Mouse (Mus musculus) midbrain, embryonic 10.5 days (tissue): ENCODE data around the gene Cuedc1. TPM values are rescaled to one million over a fixed set of nuclear protein-coding genes. Genes with fewer than 3 reads are reported as not detected.
A peak's percentile ranks its signal among the peaks of the same experiment; 100 is the strongest.

Source experiments
- DNase-seq: peaks from one replicate; pipeline ENCODE4 v3.0.0-alpha.2; 2017; ENCODE audit warnings: low spot score
- H3K27ac ChIP-seq: fragments of 300-500 bp; sonication (generic); replicated peaks from 2 replicates; pipeline ENCODE4 v1.5.1; 2016; ENCODE audit warnings: mild to moderate bottlenecking
- H3K27me3 ChIP-seq: fragments of 300-500 bp; sonication (generic); 2 replicates; pipeline ENCODE4 v1.6.1; 2016; ENCODE audit warnings: low read depth, mild to moderate bottlenecking; ENCODE audit not compliant: poor library complexity, severe bottlenecking
- H3K36me3 ChIP-seq: fragments of 300-500 bp; sonication (generic); 2 replicates; pipeline ENCODE4 v1.6.1; 2016; ENCODE audit warnings: mild to moderate bottlenecking, moderate library complexity
- H3K4me1 ChIP-seq: fragments of 300-500 bp; sonication (generic); 2 replicates; pipeline ENCODE4 v1.6.1; 2016
- H3K4me3 ChIP-seq: fragments of 300-500 bp; sonication (generic); 2 replicates; pipeline ENCODE4 v1.5.1; 2016; ENCODE audit warnings: mild to moderate bottlenecking, moderate library complexity
- H3K9me3 ChIP-seq: fragments of 300-500 bp; sonication (generic); replicated peaks from 2 replicates; pipeline ENCODE4 v1.6.1; 2016; ENCODE audit warnings: mild to moderate bottlenecking
- WGBS: fragments of 180-500 bp; shearing (Covaris S2); methylation state at CpG from one replicate; pipeline ENCODE4 v1.1.7; 2016; 5-methylcytosine and 5-hydroxymethylcytosine counted together
- polyA plus RNA-seq: library from polyadenylated mRNA; unstranded; fragments of >200 nt; fragmentation: Nextera tagmentation; extraction: Ambion mirVana; gene quantifications from 2 replicates; pipeline ENCODE4 v1.2.1, GENCODE M21; 2016

Cuedc1 gene
- polyA plus RNA-seq, 1 experiment from 2014 or later = 27.2 TPM

GRCm38 (mm10) chr11:88147388-88147787 is 49.5 kb downstream of the Cuedc1 start:
- H3K36me3 ChIP-seq = peaks cover 9% of the 10 kb centered on the region
- WGBS = 93% methylated on average over 5 of the region's 5 CpGs
- no peak for DNase-seq
- peaks cover 93% of the 10 kb centered on the region for H3K4me1 ChIP-seq
- H3K27ac ChIP-seq = 0 out of 2 replicates have a peak overlapping the region, but pooled peaks have one; percentile 74
- H3K9me3 ChIP-seq = no peaks in the 10 kb centered on the region
- H3K27me3 ChIP-seq = no peaks in the 10 kb centered on the region
- no peak overlapping the region for H3K4me3 ChIP-seq

- H3K36me3 ChIP-seq = peaks cover 6% of the 10 kb centered on the region
- peak overlapping the region; percentile 81 for H3K27ac ChIP-seq
- no peaks in the 10 kb centered on the region for H3K27me3 ChIP-seq
- H3K4me3 ChIP-seq = peak overlapping the region; percentile 0; the same call in 1 of the 2 replicates
- peaks cover 93% of the 10 kb centered on the region for H3K4me1 ChIP-seq
- no peaks in the 10 kb centered on the region for H3K9me3 ChIP-seq
- WGBS = 59% methylated on average over 7 of the region's 7 CpGs
- no peak for DNase-seq
Measured at GRCm38 (mm10) chr11:88148015-88148637, 50.3 kb downstream of the Cuedc1 start.

- DNase-seq = no peak
- H3K4me3 ChIP-seq = peak overlapping the region; percentile 0; the same call in 1 of the 2 replicates
Measured at GRCm38 (mm10) chr11:88148638-88149279, 50.9 kb downstream of the Cuedc1 start.

GRCm38 (mm10) chr11:88151379-88152155 is 53.7 kb downstream of the Cuedc1 start:
- Histone ChIP-seq H3K36me3 (peaks cover 2% of the 10 kb centered on the region; the same call in 1 of the 2 replicates), H3K27ac (peak overlapping the region; percentile 80), H3K27me3 (no peaks in the 10 kb centered on the region), H3K9me3 (no peaks in the 10 kb centered on the region), H3K4me1 (peaks cover 94% of the 10 kb centered on the region), H3K4me3 (no peak overlapping the region)
- 41% methylated on average over 7 of the region's 7 CpGs for whole genome bisulfite sequencing
- DNase-seq = no peak

More at GRCm38 (mm10) chr11:88148638-88149279, 50.9 kb downstream of the Cuedc1 start:
- 12% methylated on average over 11 of the region's 11 CpGs for WGBS
- Histone ChIP-seq H3K36me3 (peaks cover 2% of the 10 kb centered on the region; the same call in 1 of the 2 replicates), H3K9me3 (no peaks in the 10 kb centered on the region), H3K27ac (peak overlapping the region; percentile 81), H3K27me3 (no peaks in the 10 kb centered on the region), H3K4me1 (peaks cover 93% of the 10 kb centered on the region)

DNA sequence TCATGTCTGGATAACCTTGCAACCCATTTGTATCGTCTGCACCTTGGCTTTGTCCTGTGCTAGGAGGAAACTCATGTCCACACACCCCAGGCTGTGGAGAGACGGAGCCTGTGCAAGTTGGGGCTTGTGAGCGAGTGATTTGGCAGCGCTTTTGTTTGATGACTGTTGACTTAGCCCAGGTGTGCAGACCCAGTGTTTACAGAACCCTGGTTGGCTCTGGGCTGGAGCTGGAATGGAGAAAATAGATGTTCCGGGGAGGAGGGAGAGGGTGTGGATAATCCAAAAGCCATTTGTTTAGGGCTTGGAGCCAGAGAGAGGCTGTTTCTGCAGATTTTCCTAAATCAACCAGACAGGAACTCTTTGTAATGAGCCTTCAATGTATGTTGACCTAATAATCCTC is 56.0 kb downstream of the Cuedc1 start:
- H3K27ac ChIP-seq = peak overlapping the region; percentile 80
- DNase-seq = no peak
- WGBS = 83% methylated on average over 5 of the region's 5 CpGs
- peaks cover 86% of the 10 kb centered on the region for H3K4me1 ChIP-seq
- peaks cover 10% of the 10 kb centered on the region; the same call in 1 of the 2 replicates for H3K36me3 ChIP-seq
- no peak overlapping the region for H3K4me3 ChIP-seq
- peaks cover 4% of the 10 kb centered on the region; the same call in 1 of the 2 replicates for H3K27me3 ChIP-seq
- H3K9me3 ChIP-seq = no peaks in the 10 kb centered on the region

DNA sequence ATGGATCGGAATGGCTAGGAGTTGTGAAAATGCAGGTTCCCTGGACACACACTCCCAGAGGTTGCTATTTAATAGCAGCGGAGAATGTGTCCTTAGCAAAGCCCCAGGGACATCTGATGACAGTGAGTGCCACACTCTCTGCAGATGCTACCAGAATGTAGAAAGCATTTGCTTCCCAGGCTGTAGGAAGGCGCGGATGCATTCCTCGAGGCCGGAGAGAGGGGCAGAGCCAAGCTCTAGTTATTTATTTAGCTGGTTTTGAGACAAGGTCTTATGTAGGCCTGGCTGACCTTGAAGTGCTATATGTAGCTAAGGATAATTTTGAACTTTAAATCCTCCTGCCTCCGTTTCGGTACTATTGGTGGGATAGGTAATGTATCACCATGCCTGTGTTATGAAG is 56.6 kb downstream of the Cuedc1 start:
- DNase-seq = no peak
- 85% methylated on average over 8 of the region's 8 CpGs for WGBS

DNA sequence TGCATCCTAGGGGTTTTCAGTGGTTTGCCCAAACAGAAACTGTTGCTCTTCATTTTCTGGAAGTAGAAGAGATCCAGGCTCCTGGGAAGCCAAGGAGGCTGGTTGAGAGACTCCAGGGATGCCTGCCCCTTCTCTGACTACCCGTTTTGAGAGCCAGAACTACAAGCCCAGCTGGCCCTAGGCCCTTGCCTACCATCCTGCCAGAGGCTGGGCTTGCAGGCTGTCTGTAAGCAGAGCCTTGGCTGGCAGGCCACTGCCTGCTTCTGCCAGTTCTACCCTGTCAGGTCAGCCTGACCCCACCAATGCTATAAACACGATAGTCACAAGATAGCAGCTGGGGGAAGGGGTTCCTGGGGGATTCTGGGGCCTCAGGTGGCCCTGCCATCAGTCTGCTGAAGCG is 57.6 kb downstream of the Cuedc1 start:
- Histone ChIP-seq H3K36me3 (peaks cover 10% of the 10 kb centered on the region; the same call in 1 of the 2 replicates), H3K27ac (peak overlapping the region; percentile 80), H3K9me3 (no peaks in the 10 kb centered on the region), H3K27me3 (peaks cover 17% of the 10 kb centered on the region; the same call in 1 of the 2 replicates), H3K4me3 (no peak overlapping the region), H3K4me1 (peaks cover 92% of the 10 kb centered on the region)
- WGBS = 70% methylated on average over 3 of the region's 3 CpGs
- DNase-seq = no peak

More for the DNA sequence above, 56.6 kb downstream of the Cuedc1 start:
- Histone ChIP-seq H3K27me3 (peaks cover 10% of the 10 kb centered on the region; the same call in 1 of the 2 replicates), H3K27ac (peak overlapping the region; percentile 80), H3K4me1 (peaks cover 86% of the 10 kb centered on the region), H3K9me3 (no peaks in the 10 kb centered on the region), H3K4me3 (no peak overlapping the region), H3K36me3 (peaks cover 10% of the 10 kb centered on the region; the same call in 1 of the 2 replicates)

- Histone ChIP-seq H3K4me3 (no peak overlapping the region), H3K9me3 (no peaks in the 10 kb centered on the region), H3K27me3 (peaks cover 17% of the 10 kb centered on the region; the same call in 1 of the 2 replicates), H3K4me1 (peaks cover 92% of the 10 kb centered on the region), H3K36me3 (peaks cover 10% of the 10 kb centered on the region; the same call in 1 of the 2 replicates), H3K27ac (peak overlapping the region; percentile 80)
- no peak for DNase-seq
- 66% methylated on average over 8 of the region's 8 CpGs for WGBS
Measured at GRCm38 (mm10) chr11:88155998-88156397, 58.1 kb downstream of the Cuedc1 start.

GRCm38 (mm10) chr11:88156403-88156802 is 58.5 kb downstream of the Cuedc1 start:
- Histone ChIP-seq H3K9me3 (no peaks in the 10 kb centered on the region), H3K27ac (peak overlapping the region; percentile 80), H3K4me3 (no peak overlapping the region), H3K36me3 (peaks cover 10% of the 10 kb centered on the region; the same call in 1 of the 2 replicates), H3K4me1 (peaks cover 92% of the 10 kb centered on the region), H3K27me3 (peaks cover 17% of the 10 kb centered on the region; the same call in 1 of the 2 replicates)
- WGBS = 45% methylated on average over 2 of the region's 2 CpGs
- DNase-seq = no peak

DNA sequence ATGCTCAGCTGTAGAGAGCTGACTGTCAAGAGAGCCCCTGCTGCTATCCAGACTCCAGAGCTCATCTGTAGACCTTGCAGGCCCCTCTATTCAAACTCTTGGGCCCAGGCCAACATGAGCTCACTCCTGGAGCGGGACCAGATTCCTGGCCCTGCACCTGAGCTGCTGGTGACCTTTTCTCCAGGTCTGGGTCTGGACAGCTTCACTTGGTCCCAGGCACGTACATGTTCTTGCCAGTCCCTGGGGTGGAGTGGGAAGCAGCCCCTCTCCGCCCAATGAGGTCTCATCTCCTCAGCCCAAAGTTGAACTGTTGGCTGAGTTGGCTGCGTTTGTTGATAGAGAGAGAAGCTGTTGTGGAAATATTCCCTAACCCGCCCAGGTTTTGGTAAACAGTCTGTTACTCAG is 61.0 kb downstream of the Cuedc1 start:
- H3K4me1 ChIP-seq = peaks cover 89% of the 10 kb centered on the region
- DNase-seq = no peak
- WGBS = 87% methylated on average over 5 of the region's 5 CpGs
- H3K4me3 ChIP-seq = no peak overlapping the region
- peaks cover 12% of the 10 kb centered on the region; the same call in 1 of the 2 replicates for H3K36me3 ChIP-seq
- peak overlapping the region; percentile 60 for H3K27ac ChIP-seq
- no peaks in the 10 kb centered on the region for H3K9me3 ChIP-seq
- peaks cover 17% of the 10 kb centered on the region; the same call in 1 of the 2 replicates for H3K27me3 ChIP-seq

GRCm38 (mm10) chr11:88159389-88159788 is 61.5 kb downstream of the Cuedc1 start:
- peaks cover 12% of the 10 kb centered on the region; the same call in 1 of the 2 replicates for H3K36me3 ChIP-seq
- peaks cover 17% of the 10 kb centered on the region; the same call in 1 of the 2 replicates for H3K27me3 ChIP-seq
- peaks cover 86% of the 10 kb centered on the region for H3K4me1 ChIP-seq
- 83% methylated on average over 11 of the region's 11 CpGs for WGBS
- H3K9me3 ChIP-seq = no peaks in the 10 kb centered on the region
- no peak for DNase-seq
- H3K27ac ChIP-seq = peak overlapping the region; percentile 60
- no peak overlapping the region for H3K4me3 ChIP-seq

- no peak for DNase-seq
- H3K4me3 ChIP-seq = peak overlapping the region; percentile 53; the same call in 1 of the 2 replicates
- H3K36me3 ChIP-seq = peaks cover 12% of the 10 kb centered on the region; the same call in 1 of the 2 replicates
- peak overlapping the region; percentile 93 for H3K27ac ChIP-seq
- WGBS = 51% methylated on average over 5 of the region's 5 CpGs
- no peaks in the 10 kb centered on the region for H3K9me3 ChIP-seq
- peaks cover 17% of the 10 kb centered on the region; the same call in 1 of the 2 replicates for H3K27me3 ChIP-seq
- peaks cover 86% of the 10 kb centered on the region for H3K4me1 ChIP-seq
Measured at GRCm38 (mm10) chr11:88160316-88160715, 62.5 kb downstream of the Cuedc1 start.
